Mouse (Mus musculus) thymus, adult 2 months (tissue): ENCODE measurements around the gene Osr1.

ENCODE experiments used
- CTCF ChIP-seq: fragments of 200-500 bp; IDR thresholded peaks from 2 replicates; pipeline ENCODE4 v1.5.1; 2012; ENCODE audit warnings: mild to moderate bottlenecking, control low read depth, low read length, moderate library complexity, borderline replicate concordance; ENCODE audit not compliant: control insufficient read depth, poor library complexity, insufficient read depth; ENCODE audit errors: extremely low read depth
- POLR2A ChIP-seq: fragments of 200-500 bp; IDR thresholded peaks from 2 replicates; pipeline ENCODE4 v1.6.1; 2012; ENCODE audit warnings: mild to moderate bottlenecking, low read length, control low read depth, moderate library complexity; ENCODE audit not compliant: control insufficient read depth, poor library complexity, insufficient read depth; ENCODE audit errors: extremely low read depth

DNA sequence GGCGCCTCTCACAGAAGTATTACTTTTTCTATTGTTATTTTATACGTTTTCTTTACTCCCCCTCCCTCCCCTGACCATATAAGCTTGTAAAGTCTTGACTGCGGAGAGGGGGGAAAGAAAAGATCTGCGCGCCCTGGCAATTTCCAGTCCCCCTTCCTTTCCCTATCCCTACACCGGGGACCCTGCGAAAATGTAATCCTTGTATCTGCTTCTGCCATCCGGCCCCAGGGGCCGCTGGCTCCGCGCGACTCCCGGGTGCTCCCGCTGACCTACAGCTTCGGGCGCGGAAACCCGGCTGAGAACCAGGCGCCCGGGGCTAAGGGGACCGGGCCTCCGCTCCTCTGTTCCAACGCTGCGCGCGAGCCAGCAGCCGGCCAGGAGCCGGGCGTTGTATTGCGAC lies 11.1 kb downstream of the Osr1 start:
- TF ChIP-seq CTCF (no peak), POLR2A (no peak)
